Mouse (Mus musculus): ENCODE data around the gene Lcmt2. TPM values are rescaled to one million over a fixed set of nuclear protein-coding genes. Genes with fewer than 3 reads are reported as not detected.

Lcmt2 gene
- polyA plus RNA-seq, 1 experiment = 13.3 TPM

- H3K4me1 ChIP-seq (replicated peaks; ENCODE audit: control insufficient read depth, insufficient read depth, low read length) = peaks cover 14% of the 10 kb centered on the region
- under 1% methylated on average over 38 of the region's 38 CpGs for WGBS
- DNase-seq = peak; percentile 56
- no peak for TF ChIP-seq CTCF (IDR thresholded peaks at IDR 0.05; ENCODE audit: borderline replicate concordance, control insufficient read depth, extremely low read depth, insufficient read depth, low read length, poor library complexity)
- TF ChIP-seq POLR2A (IDR thresholded peaks at IDR 0.05; ENCODE audit: control insufficient read depth, extremely low read depth, insufficient read depth, low read length, poor library complexity) = no peak
- H3K4me3 ChIP-seq (ENCODE audit: control insufficient read depth, insufficient read depth, low read length) = peak within 1 kb of the TSS; percentile 91
- H3K27ac ChIP-seq (ENCODE audit: control insufficient read depth, insufficient read depth, low read length) = peak within 1 kb of the TSS; percentile 43; the same call in 1 of the 2 replicates
- H3K27me3 ChIP-seq (ENCODE audit: control insufficient read depth, insufficient read depth, low read length) = no peaks in the 10 kb centered on the region
- H3K36me3 ChIP-seq (ENCODE audit: control insufficient read depth, insufficient read depth, low read length) = peaks cover 18% of the 10 kb centered on the region
Measured at GRCm38 (mm10) chr2:121170481-121170971, 30.1 kb upstream of the Lcmt2 start, which contains the start of gene Tubgcp4. Gene Tubgcp4, plus strand, starts transcription at chr2:121170654.

GRCm38 (mm10) chr2:121169902-121170301, 29.4 kb upstream of the Lcmt2 start:
- peak; percentile 26 for DNase-seq
- Histone ChIP-seq H3K27ac (ENCODE audit: control insufficient read depth, insufficient read depth, low read length) (no peak overlapping the region), H3K4me1 (replicated peaks; ENCODE audit: control insufficient read depth, insufficient read depth, low read length) (peaks cover 14% of the 10 kb centered on the region), H3K36me3 (ENCODE audit: control insufficient read depth, insufficient read depth, low read length) (peaks cover 12% of the 10 kb centered on the region), H3K4me3 (ENCODE audit: control insufficient read depth, insufficient read depth, low read length) (peak overlapping the region; percentile 40), H3K27me3 (ENCODE audit: control insufficient read depth, insufficient read depth, low read length) (no peaks in the 10 kb centered on the region)
- 9% methylated on average over 9 of the region's 9 CpGs for WGBS
- no peak for TF ChIP-seq POLR2A (IDR thresholded peaks at IDR 0.05; ENCODE audit: control insufficient read depth, extremely low read depth, insufficient read depth, low read length, poor library complexity)
- TF ChIP-seq CTCF (IDR thresholded peaks at IDR 0.05; ENCODE audit: borderline replicate concordance, control insufficient read depth, extremely low read depth, insufficient read depth, low read length, poor library complexity) = no peak

- Histone ChIP-seq H3K27ac (ENCODE audit: control insufficient read depth, insufficient read depth, low read length) (no peak overlapping the region), H3K4me1 (replicated peaks; ENCODE audit: control insufficient read depth, insufficient read depth, low read length) (peaks cover 14% of the 10 kb centered on the region), H3K36me3 (ENCODE audit: control insufficient read depth, insufficient read depth, low read length) (peaks cover 8% of the 10 kb centered on the region), H3K27me3 (ENCODE audit: control insufficient read depth, insufficient read depth, low read length) (no peaks in the 10 kb centered on the region), H3K4me3 (ENCODE audit: control insufficient read depth, insufficient read depth, low read length) (peak overlapping the region; percentile 12; the same call in 1 of the 2 replicates)
- TF ChIP-seq CTCF (IDR thresholded peaks at IDR 0.05; ENCODE audit: borderline replicate concordance, control insufficient read depth, extremely low read depth, insufficient read depth, low read length, poor library complexity) = no peak
- TF ChIP-seq POLR2A (IDR thresholded peaks at IDR 0.05; ENCODE audit: control insufficient read depth, extremely low read depth, insufficient read depth, low read length, poor library complexity) = no peak
- no peak for DNase-seq
- 40% methylated on average over 4 of the region's 4 CpGs for WGBS
Measured at GRCm38 (mm10) chr2:121169173-121169572, 28.7 kb upstream of the Lcmt2 start.

- H3K4me3 ChIP-seq (ENCODE audit: control insufficient read depth, insufficient read depth, low read length) = no peak overlapping the region
- H3K4me1 ChIP-seq (replicated peaks; ENCODE audit: control insufficient read depth, insufficient read depth, low read length) = no peaks in the 10 kb centered on the region
- H3K27ac ChIP-seq (ENCODE audit: control insufficient read depth, insufficient read depth, low read length) = no peak overlapping the region
- H3K36me3 ChIP-seq (ENCODE audit: control insufficient read depth, insufficient read depth, low read length) = peaks cover 23% of the 10 kb centered on the region
- TF ChIP-seq CTCF (IDR thresholded peaks at IDR 0.05; ENCODE audit: borderline replicate concordance, control insufficient read depth, extremely low read depth, insufficient read depth, low read length, poor library complexity) = no peak
- TF ChIP-seq POLR2A (IDR thresholded peaks at IDR 0.05; ENCODE audit: control insufficient read depth, extremely low read depth, insufficient read depth, low read length, poor library complexity) = no peak
- DNase-seq = no peak
- WGBS = 91% methylated on average over 3 of the region's 3 CpGs
- H3K27me3 ChIP-seq (ENCODE audit: control insufficient read depth, insufficient read depth, low read length) = no peaks in the 10 kb centered on the region
Measured at GRCm38 (mm10) chr2:121153100-121153499, 12.6 kb upstream of the Lcmt2 start.

GRCm38 (mm10) chr2:121149679-121150078, 9.2 kb upstream of the Lcmt2 start:
- no peak for TF ChIP-seq CTCF (IDR thresholded peaks at IDR 0.05; ENCODE audit: borderline replicate concordance, control insufficient read depth, extremely low read depth, insufficient read depth, low read length, poor library complexity)
- no peak for TF ChIP-seq POLR2A (IDR thresholded peaks at IDR 0.05; ENCODE audit: control insufficient read depth, extremely low read depth, insufficient read depth, low read length, poor library complexity)
- H3K27ac ChIP-seq (ENCODE audit: control insufficient read depth, insufficient read depth, low read length) = no peak overlapping the region
- H3K4me1 ChIP-seq (replicated peaks; ENCODE audit: control insufficient read depth, insufficient read depth, low read length) = no peaks in the 10 kb centered on the region
- H3K36me3 ChIP-seq (ENCODE audit: control insufficient read depth, insufficient read depth, low read length) = peaks cover 16% of the 10 kb centered on the region
- 86% methylated on average over 5 of the region's 5 CpGs for WGBS
- no peak for DNase-seq
- no peaks in the 10 kb centered on the region for H3K27me3 ChIP-seq (ENCODE audit: control insufficient read depth, insufficient read depth, low read length)
- no peak overlapping the region for H3K4me3 ChIP-seq (ENCODE audit: control insufficient read depth, insufficient read depth, low read length)

GRCm38 (mm10) chr2:121142415-121142814, 2.0 kb upstream of the Lcmt2 start:
- no peak overlapping the region for H3K4me3 ChIP-seq (ENCODE audit: control insufficient read depth, insufficient read depth, low read length)

More at GRCm38 (mm10) chr2:121142415-121142814, 2.0 kb upstream of the Lcmt2 start:
- Histone ChIP-seq H3K36me3 (ENCODE audit: control insufficient read depth, insufficient read depth, low read length) (peaks cover 5% of the 10 kb centered on the region), H3K27me3 (ENCODE audit: control insufficient read depth, insufficient read depth, low read length) (no peaks in the 10 kb centered on the region), H3K27ac (ENCODE audit: control insufficient read depth, insufficient read depth, low read length) (no peak overlapping the region), H3K4me1 (replicated peaks; ENCODE audit: control insufficient read depth, insufficient read depth, low read length) (peaks cover 13% of the 10 kb centered on the region)
- no peak for DNase-seq
- TF ChIP-seq CTCF (IDR thresholded peaks at IDR 0.05; ENCODE audit: borderline replicate concordance, control insufficient read depth, extremely low read depth, insufficient read depth, low read length, poor library complexity) (no peak), POLR2A (IDR thresholded peaks at IDR 0.05; ENCODE audit: control insufficient read depth, extremely low read depth, insufficient read depth, low read length, poor library complexity) (no peak)
- 90% methylated on average over 2 of the region's 2 CpGs for WGBS

Data from thymus, adult 2 months (tissue).